Mouse (Mus musculus) heart, embryonic 15.5 days (tissue): ENCODE measurements around the gene Hadhb. TPM values are rescaled to one million over a fixed set of nuclear protein-coding genes. Genes with fewer than 3 reads are reported as not detected.

Experiments
- ATAC-seq: fragments of 200-750 bp; cut with Nextera tagmentation; replicated peaks from 2 replicates; pipeline ENCODE4 v1.8.0; 2017; ENCODE audit warnings: low read depth, moderate TSS enrichment; ENCODE audit not compliant: insufficient number of reproducible peaks, insufficient read depth, low FRiP score
- H3K27ac ChIP-seq: fragments of 300-500 bp; sonication (generic); 2 replicates; pipeline ENCODE4 v1.5.1; 2015; ENCODE audit warnings: mild to moderate bottlenecking, inconsistent platforms
- H3K27me3 ChIP-seq: fragments of 300-500 bp; sonication (generic); 2 replicates; pipeline ENCODE4 v1.6.1; 2015; ENCODE audit warnings: inconsistent platforms
- H3K36me3 ChIP-seq: fragments of 300-500 bp; sonication (generic); 2 replicates; pipeline ENCODE4 v1.6.1; 2015; ENCODE audit warnings: mild to moderate bottlenecking, inconsistent platforms
- H3K4me1 ChIP-seq: fragments of 300-500 bp; sonication (generic); replicated peaks from 2 replicates; pipeline ENCODE4 v1.6.1; 2015; ENCODE audit warnings: inconsistent platforms
- H3K4me2 ChIP-seq: fragments of 300-500 bp; sonication (generic); 2 replicates; pipeline ENCODE4 v1.6.1; 2015; ENCODE audit warnings: inconsistent platforms, mild to moderate bottlenecking, moderate library complexity
- H3K4me3 ChIP-seq: fragments of 300-500 bp; sonication (generic); 2 replicates; pipeline ENCODE4 v1.5.1; 2015; ENCODE audit warnings: mild to moderate bottlenecking, inconsistent platforms
- H3K9ac ChIP-seq: fragments of 300-500 bp; sonication (generic); 2 replicates; pipeline ENCODE4 v1.6.1; 2015; ENCODE audit warnings: mild to moderate bottlenecking, inconsistent platforms
- H3K9me3 ChIP-seq: fragments of 300-500 bp; sonication (generic); replicated peaks from 2 replicates; pipeline ENCODE4 v1.6.1; 2016; ENCODE audit warnings: inconsistent platforms
- WGBS: fragments of 180-500 bp; shearing (Covaris S2); methylation state at CpG from one replicate; pipeline ENCODE4 v1.1.7; 2015; ENCODE audit warnings: mixed read lengths; 5-methylcytosine and 5-hydroxymethylcytosine counted together
- polyA plus RNA-seq: library from polyadenylated mRNA; unstranded; fragments of >200 nt; fragmentation: Nextera tagmentation; extraction: Ambion mirVana; gene quantifications from 2 replicates; pipeline ENCODE4 v1.2.1, GENCODE M21; 2015

The Hadhb gene
- 361 and 426 TPM in 2 replicates for polyA plus RNA-seq

- peak within 1 kb of the TSS; percentile 97 for H3K9ac ChIP-seq
- H3K36me3 ChIP-seq = no peaks in the 10 kb centered on the region
- no peaks in the 10 kb centered on the region for H3K27me3 ChIP-seq
- peaks cover 34% of the 10 kb centered on the region for H3K4me1 ChIP-seq
- peak within 1 kb of the TSS; percentile 91 for H3K4me3 ChIP-seq
- under 1% methylated on average over 53 of the region's 53 CpGs for WGBS
- no peaks in the 10 kb centered on the region for H3K9me3 ChIP-seq
- peak within 1 kb of the TSS; percentile 94 for H3K27ac ChIP-seq
- ATAC-seq = peak; percentile 85
- peak within 1 kb of the TSS; percentile 60 for H3K4me2 ChIP-seq
Observed at GRCm38 (mm10) chr5:30154474-30155394, at the start of gene Hadhb, which contains the start of gene Hadha. Gene Hadhb, plus strand, starts transcription at chr5:30155248. Gene Hadha, minus strand, starts transcription at chr5:30155162.

GRCm38 (mm10) chr5:30105668-30106300 is 49.3 kb upstream of the Hadhb start, which contains the start of gene 3110082J24Rik:
Gene 3110082J24Rik, minus strand, starts transcription at chr5:30106086.
- WGBS = 4% methylated on average over 29 of the region's 29 CpGs
- Histone ChIP-seq H3K4me2 (peak within 1 kb of the TSS; percentile 92), H3K9ac (peak within 1 kb of the TSS; percentile 28; the same call in 1 of the 2 replicates), H3K36me3 (no peaks in the 10 kb centered on the region), H3K4me1 (peaks cover 22% of the 10 kb centered on the region), H3K27ac (no peak within 1 kb of the TSS), H3K9me3 (no peaks in the 10 kb centered on the region), H3K27me3 (peaks cover 84% of the 10 kb centered on the region), H3K4me3 (peak within 1 kb of the TSS; percentile 55)
- no peak for ATAC-seq

- Histone ChIP-seq H3K4me1 (peaks cover 31% of the 10 kb centered on the region), H3K36me3 (no peaks in the 10 kb centered on the region), H3K27ac (no peak overlapping the region), H3K4me3 (no peak overlapping the region), H3K4me2 (no peak overlapping the region), H3K27me3 (peaks cover 93% of the 10 kb centered on the region), H3K9me3 (no peaks in the 10 kb centered on the region), H3K9ac (no peak overlapping the region)
- ATAC-seq = no peak
- WGBS = 28% methylated on average over 2 of the region's 2 CpGs
Observed at GRCm38 (mm10) chr5:30106756-30107155, 48.3 kb upstream of the Hadhb start.

- H3K27me3 ChIP-seq = peaks cover 97% of the 10 kb centered on the region
- WGBS = 20% methylated on average over 7 of the region's 7 CpGs
- H3K36me3 ChIP-seq = no peaks in the 10 kb centered on the region
- no peak overlapping the region for H3K9ac ChIP-seq
- H3K4me2 ChIP-seq = no peak overlapping the region
- no peak overlapping the region for H3K4me3 ChIP-seq
- peaks cover 31% of the 10 kb centered on the region for H3K4me1 ChIP-seq
- ATAC-seq = no peak
- H3K27ac ChIP-seq = no peak overlapping the region
- H3K9me3 ChIP-seq = no peaks in the 10 kb centered on the region
Observed at GRCm38 (mm10) chr5:30107186-30107585, 47.9 kb upstream of the Hadhb start.

GRCm38 (mm10) chr5:30107611-30108041 is 47.4 kb upstream of the Hadhb start:
- no peak overlapping the region for H3K9ac ChIP-seq
- 20% methylated on average over 5 of the region's 5 CpGs for WGBS
- H3K36me3 ChIP-seq = no peaks in the 10 kb centered on the region

GRCm38 (mm10) chr5:30108233-30108632 is 46.8 kb upstream of the Hadhb start:
- Histone ChIP-seq H3K9me3 (no peaks in the 10 kb centered on the region), H3K9ac (no peak overlapping the region), H3K4me3 (no peak overlapping the region), H3K27ac (no peak overlapping the region), H3K27me3 (peaks cover 97% of the 10 kb centered on the region), H3K4me1 (peaks cover 31% of the 10 kb centered on the region), H3K4me2 (no peak overlapping the region), H3K36me3 (no peaks in the 10 kb centered on the region)
- no peak for ATAC-seq
- 75% methylated on average over 6 of the region's 6 CpGs for WGBS

More at GRCm38 (mm10) chr5:30107611-30108041, 47.4 kb upstream of the Hadhb start:
- ATAC-seq = no peak
- Histone ChIP-seq H3K9me3 (no peaks in the 10 kb centered on the region), H3K4me2 (no peak overlapping the region), H3K27me3 (peaks cover 98% of the 10 kb centered on the region), H3K27ac (no peak overlapping the region), H3K4me3 (no peak overlapping the region), H3K4me1 (peaks cover 31% of the 10 kb centered on the region)

GRCm38 (mm10) chr5:30109899-30110298 is 45.1 kb upstream of the Hadhb start:
- WGBS = 57% methylated on average over 2 of the region's 2 CpGs
- no peak overlapping the region for H3K9ac ChIP-seq
- H3K36me3 ChIP-seq = no peaks in the 10 kb centered on the region
- ATAC-seq = no peak
- H3K4me2 ChIP-seq = no peak overlapping the region
- no peaks in the 10 kb centered on the region for H3K9me3 ChIP-seq
- H3K4me1 ChIP-seq = peaks cover 42% of the 10 kb centered on the region
- H3K4me3 ChIP-seq = no peak overlapping the region
- H3K27me3 ChIP-seq = peaks cover 96% of the 10 kb centered on the region
- H3K27ac ChIP-seq = no peak overlapping the region

GRCm38 (mm10) chr5:30110371-30111060 is 44.5 kb upstream of the Hadhb start:
- H3K27ac ChIP-seq = no peak overlapping the region
- peak overlapping the region; percentile 30 for H3K4me3 ChIP-seq
- ATAC-seq = no peak
- peaks cover 91% of the 10 kb centered on the region for H3K27me3 ChIP-seq
- 0 out of 2 replicates have a peak overlapping the region, but pooled peaks have one; percentile 21 for H3K9ac ChIP-seq
- H3K4me1 ChIP-seq = peaks cover 37% of the 10 kb centered on the region
- 18% methylated on average over 22 of the region's 22 CpGs for WGBS
- no peaks in the 10 kb centered on the region for H3K36me3 ChIP-seq
- peak overlapping the region; percentile 59 for H3K4me2 ChIP-seq
- H3K9me3 ChIP-seq = no peaks in the 10 kb centered on the region

GRCm38 (mm10) chr5:30111126-30111525 is 43.9 kb upstream of the Hadhb start:
- Histone ChIP-seq H3K27me3 (peaks cover 91% of the 10 kb centered on the region), H3K4me3 (peak overlapping the region; percentile 30), H3K9me3 (no peaks in the 10 kb centered on the region), H3K4me2 (peak overlapping the region; percentile 59), H3K4me1 (peaks cover 31% of the 10 kb centered on the region), H3K27ac (no peak overlapping the region), H3K36me3 (no peaks in the 10 kb centered on the region), H3K9ac (peak overlapping the region; percentile 21; the same call in 1 of the 2 replicates)
- ATAC-seq = no peak
- 3% methylated on average over 18 of the region's 18 CpGs for WGBS

GRCm38 (mm10) chr5:30111771-30112170 is 43.3 kb upstream of the Hadhb start:
- Histone ChIP-seq H3K9ac (no peak overlapping the region), H3K4me2 (no peak overlapping the region; the same call in 1 of the 2 replicates), H3K36me3 (no peaks in the 10 kb centered on the region; the same call in 1 of the 2 replicates), H3K9me3 (no peaks in the 10 kb centered on the region), H3K4me3 (no peak overlapping the region), H3K27me3 (peaks cover 84% of the 10 kb centered on the region), H3K4me1 (peaks cover 31% of the 10 kb centered on the region), H3K27ac (no peak overlapping the region)
- 73% methylated on average over 3 of the region's 3 CpGs for WGBS
- ATAC-seq = no peak
